Mouse (Mus musculus) brain, adult 2 months (tissue): ENCODE measurements around the gene Gipc1.

Experiments
- DNase-seq: peaks from one replicate; pipeline ENCODE4 v3.0.0; 2011; ENCODE audit warnings: low read depth, low spot score

The Gipc1 gene

GRCm38 (mm10) chr8:83680603-83681002 lies 28.1 kb downstream of the Gipc1 start:
- no peak for DNase-seq

GRCm38 (mm10) chr8:83681099-83681498 lies 28.6 kb downstream of the Gipc1 start:
- DNase-seq = no peak

- DNase-seq = no peak
Measured at GRCm38 (mm10) chr8:83684517-83684916, 32.0 kb downstream of the Gipc1 start.

GRCm38 (mm10) chr8:83689264-83689663 lies 36.8 kb downstream of the Gipc1 start:
- no peak for DNase-seq

- DNase-seq = peak; percentile 71
Measured at GRCm38 (mm10) chr8:83693609-83694236, 41.2 kb downstream of the Gipc1 start.

- DNase-seq = peak; percentile 50
Measured at GRCm38 (mm10) chr8:83694369-83695160, 42.1 kb downstream of the Gipc1 start.

GRCm38 (mm10) chr8:83695351-83696106 lies 43.1 kb downstream of the Gipc1 start:
- peak; percentile 13 for DNase-seq

DNA sequence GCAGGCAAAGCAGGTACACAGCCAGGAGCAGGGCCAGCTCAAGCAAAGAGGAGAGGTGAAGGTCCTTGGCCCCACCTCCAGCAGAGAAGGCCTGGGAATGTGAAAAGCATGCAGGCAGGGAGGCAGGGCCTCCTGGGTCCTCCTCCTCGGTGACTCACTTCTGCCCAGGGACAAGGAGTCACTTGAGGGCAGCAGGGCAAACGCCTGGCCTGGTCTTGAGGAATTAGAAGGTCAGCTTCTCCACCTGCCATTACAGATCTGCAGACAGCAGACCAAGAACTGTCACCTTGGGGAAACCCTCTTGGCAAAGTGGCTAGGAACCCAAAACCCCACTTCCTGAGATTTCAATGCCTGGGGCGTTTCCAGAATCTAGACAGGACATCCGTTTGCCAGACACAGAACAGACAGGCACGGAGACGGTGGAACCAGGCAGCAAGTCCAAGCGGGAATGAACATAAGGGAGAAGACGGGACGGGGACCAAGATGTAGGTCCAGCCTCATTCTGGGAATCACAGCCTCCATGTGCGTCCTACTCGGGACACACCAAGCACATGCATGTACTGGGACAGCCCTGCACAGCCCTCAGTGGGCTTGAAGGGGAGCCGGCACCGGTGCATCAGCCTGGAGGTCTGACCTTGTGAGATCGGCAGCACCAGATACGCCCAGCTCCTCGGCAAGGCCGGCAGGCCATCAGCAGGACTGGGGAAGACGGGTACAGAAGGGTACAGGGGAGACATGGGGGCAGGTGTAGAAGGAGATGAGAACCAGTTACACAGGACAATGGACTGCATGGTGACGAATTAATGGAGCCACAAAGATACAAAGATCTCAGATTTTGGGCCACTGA lies 45.1 kb downstream of the Gipc1 start:
- DNase-seq = peak; percentile 45

DNA sequence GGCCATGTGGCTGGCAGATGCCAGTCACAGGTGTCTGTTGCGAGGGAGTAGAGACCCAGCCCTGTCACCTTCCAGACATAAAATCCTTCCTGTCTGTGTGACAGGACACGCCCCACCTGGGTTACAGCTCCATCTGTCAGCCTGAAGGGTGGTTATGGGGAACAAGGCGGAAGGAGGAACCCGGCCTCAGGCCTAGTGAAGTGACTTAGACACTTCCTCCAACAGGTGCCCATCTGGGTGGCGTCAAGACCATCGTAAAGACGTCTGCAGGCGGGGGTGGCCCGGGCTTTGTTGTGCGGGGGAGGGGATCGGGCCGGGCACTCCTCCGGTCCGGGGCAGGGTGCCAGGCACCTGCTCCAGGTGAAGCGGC lies 45.8 kb downstream of the Gipc1 start:
- DNase-seq = peak; percentile 85

- DNase-seq = peak; percentile 89
Measured at GRCm38 (mm10) chr8:83698661-83699453, 46.4 kb downstream of the Gipc1 start, which contains the start of gene Pkn1. Pkn1 (minus strand) TSS chr8:83699179.

- DNase-seq = peak; percentile 35
Measured at GRCm38 (mm10) chr8:83699566-83699965, 47.1 kb downstream of the Gipc1 start.

- no peak for DNase-seq
Measured at GRCm38 (mm10) chr8:83700423-83701085, 48.1 kb downstream of the Gipc1 start.

DNA sequence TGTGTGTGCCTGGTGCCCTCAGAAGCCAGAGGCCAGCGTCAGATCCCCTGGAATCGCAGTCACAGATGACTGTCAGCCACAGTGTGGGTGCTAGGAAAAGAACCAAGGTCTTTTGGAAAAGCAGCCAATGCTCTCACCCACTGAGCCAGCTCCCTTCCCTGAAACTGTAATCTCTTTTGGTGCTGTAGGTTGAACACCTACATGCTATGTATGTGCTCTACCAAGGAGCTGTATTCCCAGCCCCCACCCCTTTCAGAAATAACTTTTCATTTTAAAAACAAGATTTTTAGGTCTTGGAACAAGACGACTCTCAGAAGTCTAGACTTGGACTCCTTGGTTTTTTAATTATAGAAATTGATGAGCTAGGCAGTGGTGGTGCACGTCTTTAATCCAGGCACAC lies 50.9 kb downstream of the Gipc1 start:
- DNase-seq = peak; percentile 75

DNA sequence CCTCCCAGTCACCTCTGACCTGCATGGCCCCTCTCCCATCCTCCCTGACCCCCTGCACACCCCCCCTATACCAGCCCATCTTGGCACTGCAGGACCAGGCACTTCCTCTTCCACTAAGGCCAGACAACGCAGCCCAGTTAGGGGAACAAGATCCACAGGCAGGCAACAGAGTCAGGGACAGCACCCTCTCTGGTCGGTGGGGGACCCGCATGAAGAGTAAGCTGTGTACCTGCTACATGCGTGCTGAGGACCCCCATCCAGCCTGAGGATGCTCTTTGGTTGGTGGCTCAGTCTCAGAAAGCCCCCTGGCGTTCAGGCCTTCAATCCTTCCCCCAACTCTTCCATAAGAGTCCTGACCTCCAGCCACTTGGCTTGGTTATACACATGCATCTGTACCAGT lies 53.9 kb downstream of the Gipc1 start:
- DNase-seq = no peak

- DNase-seq = peak; percentile 66
Measured at GRCm38 (mm10) chr8:83707554-83707953, 55.1 kb downstream of the Gipc1 start.
